Mouse (Mus musculus): ENCODE data around the gene Gm20661.
A peak's percentile ranks its signal among the peaks of the same experiment; 100 is the strongest.

Gm20661 gene

GRCm38 (mm10) chr9:107982681-107983346 is at the start of gene Gm20661:
Gene Gm20661 (plus strand): TSS chr9:107983058.
- peak; percentile 81 for DNase-seq (ENCODE audit: extremely low spot score)

- no peak for DNase-seq (ENCODE audit: extremely low spot score)
Observed at GRCm38 (mm10) chr9:107934146-107934545, 48.7 kb upstream of the Gm20661 start.

- DNase-seq (ENCODE audit: extremely low spot score) = no peak
Observed at GRCm38 (mm10) chr9:107935374-107935773, 47.5 kb upstream of the Gm20661 start, which contains the start of gene Camkv. Gene Camkv (plus strand): TSS chr9:107935674.

- DNase-seq (ENCODE audit: extremely low spot score) = peak; percentile 67
Observed at GRCm38 (mm10) chr9:107935790-107936214, 47.1 kb upstream of the Gm20661 start.

GRCm38 (mm10) chr9:107936215-107936822 is 46.5 kb upstream of the Gm20661 start:
- peak; percentile 51 for DNase-seq (ENCODE audit: extremely low spot score)

DNA sequence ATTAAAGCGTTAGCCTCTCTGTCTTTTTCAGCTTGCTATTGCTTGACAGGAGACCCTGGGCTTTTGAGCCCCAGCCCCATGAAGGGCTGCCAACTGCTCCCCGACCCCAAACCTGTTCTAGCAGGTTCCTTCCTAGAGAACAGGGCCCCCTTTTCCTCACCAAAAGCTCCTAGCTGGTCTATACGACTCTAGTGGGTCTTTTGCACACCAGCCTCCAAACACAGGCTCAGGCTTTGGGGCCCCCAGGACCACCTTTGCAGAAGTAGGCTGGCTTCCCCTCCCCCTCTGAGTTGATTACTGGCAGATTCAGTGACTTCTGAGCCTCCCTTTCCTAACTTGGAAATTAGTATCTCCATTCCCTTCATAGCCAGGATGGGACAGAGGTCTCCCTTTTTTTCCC is 46.0 kb upstream of the Gm20661 start:
- no peak for DNase-seq (ENCODE audit: extremely low spot score)

GRCm38 (mm10) chr9:107947241-107948194 is 35.3 kb upstream of the Gm20661 start:
- no peak for DNase-seq (ENCODE audit: extremely low spot score)

DNA sequence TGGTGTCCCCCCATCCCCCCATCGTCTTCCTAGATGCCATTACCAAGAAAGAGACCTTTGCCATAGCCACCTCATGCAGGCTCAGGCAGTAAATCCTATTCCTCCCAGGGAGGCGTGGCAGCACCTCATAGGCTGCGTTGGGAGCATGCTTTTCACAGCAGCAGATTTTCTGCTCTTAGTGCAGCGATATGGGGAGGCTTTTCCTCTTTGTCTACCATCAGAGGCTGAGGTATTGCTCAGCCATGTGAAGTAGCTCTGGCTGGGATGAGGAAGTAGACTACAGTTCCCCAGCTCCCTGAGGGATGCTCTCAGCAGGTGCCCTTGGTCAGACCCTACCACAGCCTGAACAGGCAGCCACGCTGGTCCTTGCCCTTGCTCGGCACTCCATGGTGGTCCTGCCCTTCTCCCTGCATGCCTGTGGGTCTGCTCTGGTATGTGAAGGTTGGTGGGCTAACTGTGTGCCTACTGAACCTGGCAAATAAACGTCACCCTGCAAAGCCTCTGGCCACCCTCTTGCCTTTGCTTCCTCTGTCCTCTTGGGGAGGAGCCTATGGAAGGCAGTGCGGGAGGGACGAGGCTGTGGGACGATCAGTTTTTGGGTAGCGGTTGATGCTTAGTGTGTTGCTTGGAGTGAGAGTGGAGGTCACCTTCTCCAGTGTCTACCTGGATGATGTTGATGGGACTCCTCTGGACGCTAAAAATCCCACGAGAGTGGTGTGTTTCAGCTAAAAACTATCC is 33.5 kb upstream of the Gm20661 start:
- DNase-seq (ENCODE audit: extremely low spot score) = no peak

DNA sequence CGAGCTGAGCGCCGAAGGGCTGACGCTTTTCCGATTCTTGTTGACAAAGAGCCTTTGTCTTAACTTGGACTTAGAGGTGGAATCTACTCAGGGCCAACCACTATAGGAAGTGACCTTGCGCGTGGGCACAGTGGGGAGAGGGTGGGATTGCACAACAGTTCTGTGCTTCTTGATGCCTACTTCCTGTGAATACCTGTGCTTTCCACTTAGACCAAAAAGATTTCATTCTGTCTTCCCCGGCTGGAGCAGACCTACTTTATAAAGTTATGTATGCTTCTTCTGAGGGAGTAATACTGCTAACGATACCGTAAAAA is 33.0 kb upstream of the Gm20661 start, which contains the start of gene Traip:
Traip (plus strand) TSS at position 215 of the 314 bp plus-strand sequence.
- no peak for DNase-seq (ENCODE audit: extremely low spot score)

GRCm38 (mm10) chr9:107950460-107951355 is 32.1 kb upstream of the Gm20661 start:
- DNase-seq (ENCODE audit: extremely low spot score) = peak; percentile 87

DNA sequence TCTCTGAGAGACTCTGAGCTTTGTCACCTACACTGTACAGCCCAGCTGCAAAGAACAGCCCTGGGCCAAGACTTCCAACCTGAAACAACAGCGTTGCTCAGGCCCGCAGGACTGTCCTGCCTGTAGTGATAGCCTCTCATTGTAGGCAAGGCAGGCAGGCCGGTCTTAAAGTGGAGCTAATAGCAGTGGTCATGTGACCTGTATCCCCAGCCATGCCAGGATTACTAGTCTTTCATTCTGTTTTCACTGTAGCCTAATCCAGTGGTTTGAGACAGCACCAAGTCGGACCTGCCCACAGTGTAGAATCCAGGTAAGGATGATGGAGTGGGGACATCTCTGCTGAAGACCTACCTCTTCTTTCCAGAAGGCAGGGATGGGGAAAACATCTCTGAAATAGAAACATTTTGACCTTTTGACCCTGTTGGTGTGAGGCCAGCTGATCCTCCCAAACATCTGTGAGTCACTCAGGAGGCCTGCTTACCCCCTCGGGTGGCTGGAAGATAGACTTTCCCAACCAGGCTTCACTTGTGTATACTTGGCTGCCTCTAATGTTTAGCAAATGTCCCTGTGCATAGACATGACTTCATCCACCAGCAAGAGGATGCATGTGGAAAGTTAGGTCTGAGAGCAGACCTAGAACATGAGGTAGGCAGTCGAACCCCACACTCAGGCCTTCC is 27.1 kb upstream of the Gm20661 start:
- DNase-seq (ENCODE audit: extremely low spot score) = no peak

DNA sequence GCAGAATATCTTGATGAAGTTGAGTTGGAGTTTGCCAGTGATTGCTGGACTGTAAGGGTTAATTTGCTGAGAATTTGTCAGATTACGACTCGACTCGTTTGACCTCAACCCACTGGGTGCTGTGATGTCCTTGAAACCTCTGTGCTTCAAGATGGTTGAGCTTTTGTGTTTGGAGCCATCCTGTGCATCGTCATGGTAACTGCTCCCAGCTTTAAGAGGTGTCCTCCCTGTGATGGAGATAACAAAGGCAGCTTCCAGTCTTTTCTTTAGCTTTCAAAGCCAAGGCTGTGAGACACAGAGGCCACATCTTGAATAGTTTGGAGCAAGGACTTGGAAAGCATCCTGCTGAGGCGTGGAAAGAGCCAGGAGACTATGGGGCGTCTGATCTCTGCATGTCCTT is 25.7 kb upstream of the Gm20661 start:
- no peak for DNase-seq (ENCODE audit: extremely low spot score)

DNA sequence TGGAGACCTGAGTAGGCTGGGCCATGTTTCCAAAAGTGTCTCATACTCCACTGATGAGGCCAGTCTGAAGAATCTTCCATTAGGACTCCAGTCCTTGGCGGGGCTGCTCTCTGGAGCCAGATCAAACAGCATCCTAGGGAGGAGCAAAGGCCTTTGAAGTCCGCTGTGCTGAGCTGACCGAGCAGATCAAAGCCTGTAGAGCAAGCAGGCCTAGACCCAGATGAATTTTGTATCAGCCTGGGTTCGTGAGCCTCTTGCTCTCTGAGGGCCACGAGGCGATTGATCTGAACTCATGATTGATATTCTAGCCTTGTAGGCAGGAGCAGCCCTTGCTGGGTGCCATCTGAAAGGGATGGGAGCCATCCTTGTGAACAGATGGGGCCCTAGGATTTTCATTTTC is 23.0 kb upstream of the Gm20661 start:
- no peak for DNase-seq (ENCODE audit: extremely low spot score)

DNA sequence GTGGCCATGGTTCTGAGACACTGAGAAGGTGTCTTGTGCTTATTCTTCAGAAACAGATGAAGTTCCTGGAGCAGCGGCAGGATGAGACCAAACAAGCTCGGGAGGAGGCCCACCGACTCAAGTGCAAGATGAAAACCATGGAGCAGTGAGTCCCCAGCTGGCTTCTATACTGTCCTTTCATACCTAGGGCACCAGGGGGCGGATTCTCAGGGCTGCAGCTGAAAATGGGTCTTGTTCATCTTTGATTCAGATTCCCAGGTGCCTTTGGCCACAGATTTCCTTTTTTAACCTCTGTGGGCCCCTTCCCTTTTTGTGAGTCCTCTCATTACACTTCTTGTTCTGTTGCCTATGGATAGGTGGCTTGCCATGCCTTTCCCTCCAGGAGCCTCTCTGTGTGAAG is 21.9 kb upstream of the Gm20661 start:
- no peak for DNase-seq (ENCODE audit: extremely low spot score)

- no peak for DNase-seq (ENCODE audit: extremely low spot score)
Observed at GRCm38 (mm10) chr9:107961351-107961762, 21.5 kb upstream of the Gm20661 start.

DNA sequence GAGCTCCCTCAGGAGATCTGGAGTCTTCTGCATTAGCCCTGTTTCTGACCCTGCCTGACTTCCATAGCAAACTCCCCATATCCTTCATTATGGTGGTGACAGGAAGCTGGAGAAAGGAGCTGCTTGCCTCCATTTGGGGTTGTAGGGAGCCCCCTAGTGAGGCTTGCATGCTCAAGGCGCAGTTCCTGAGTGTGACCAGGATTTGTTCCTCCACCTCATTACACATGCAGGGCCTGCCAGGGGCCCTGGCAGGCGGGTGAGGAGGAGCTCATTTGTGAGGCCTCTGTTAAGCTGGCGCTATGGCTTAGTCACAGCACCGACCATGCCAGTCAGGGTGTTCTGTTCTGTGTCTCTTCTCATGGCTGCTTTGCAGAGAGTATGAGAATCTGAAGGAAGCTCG is 21.0 kb upstream of the Gm20661 start:
- no peak for DNase-seq (ENCODE audit: extremely low spot score)

- no peak for DNase-seq (ENCODE audit: extremely low spot score)
Observed at GRCm38 (mm10) chr9:107962916-107963315, 19.9 kb upstream of the Gm20661 start.

- DNase-seq (ENCODE audit: extremely low spot score) = peak; percentile 84
Observed at GRCm38 (mm10) chr9:107963700-107964099, 19.2 kb upstream of the Gm20661 start.

DNA sequence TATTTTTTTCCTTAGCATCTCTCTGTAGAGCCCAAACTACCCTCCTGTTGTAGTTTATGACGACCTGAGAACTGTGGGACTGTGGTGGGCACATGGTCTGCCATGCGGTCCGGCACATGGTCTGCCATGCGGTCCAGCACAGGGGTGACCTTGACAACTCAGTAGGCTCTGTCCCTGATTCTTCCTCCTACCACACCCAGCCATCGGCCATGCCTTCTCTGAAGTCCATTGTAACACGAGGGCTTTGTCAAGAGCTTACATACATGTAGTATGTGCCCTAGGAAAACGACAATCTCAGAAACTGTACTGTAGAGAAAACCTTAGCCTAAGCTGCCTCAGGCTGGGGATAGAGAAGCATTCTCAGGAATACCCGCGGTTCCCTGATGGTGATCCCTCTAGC is 18.2 kb upstream of the Gm20661 start:
- no peak for DNase-seq (ENCODE audit: extremely low spot score)

DNA sequence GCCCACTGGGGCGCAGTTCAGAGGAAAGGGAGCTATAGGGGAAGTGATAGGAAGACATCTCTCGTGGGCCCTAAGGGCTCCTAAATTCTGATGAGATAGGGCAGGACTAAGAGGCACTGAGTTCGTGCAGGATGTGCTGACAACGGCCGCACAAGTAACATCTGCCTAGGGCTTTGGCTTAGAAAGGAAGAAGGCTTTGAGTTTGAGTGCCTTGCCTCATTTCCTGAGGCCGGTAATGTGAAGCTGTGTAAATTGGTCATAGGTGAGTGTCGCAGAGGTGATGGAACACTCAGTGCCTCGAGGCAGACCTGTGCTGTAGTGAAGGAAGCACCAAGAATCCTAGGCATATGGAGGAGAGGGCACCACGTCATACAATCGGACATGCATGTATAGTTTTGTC is 16.2 kb upstream of the Gm20661 start:
- DNase-seq (ENCODE audit: extremely low spot score) = no peak

All from embryo, embryonic 9.5 days (tissue).